Mouse (Mus musculus) hindbrain, embryonic 11.5 days (tissue): ENCODE results near the gene Urm1. TPM values are rescaled to one million over a fixed set of nuclear protein-coding genes. Genes with fewer than 3 reads are reported as not detected.
"Not testable (repeated sequence)": the region's sequence is repeated elsewhere in the genome, so short reads cannot be mapped to it uniquely, and the experiment has no call there.

Source experiments
- ATAC-seq: fragments of 200-750 bp; cut with Nextera tagmentation; 2 replicates; pipeline ENCODE4 v1.8.0; 2017; ENCODE audit warnings: mild to moderate bottlenecking, moderate TSS enrichment, moderate library complexity; ENCODE audit not compliant: low FRiP score
- DNase-seq: peaks from one replicate; pipeline ENCODE4 v3.0.0-alpha.2; 2015; ENCODE audit warnings: low spot score
- H3K27ac ChIP-seq: fragments of 300-500 bp; sonication (generic); 2 replicates; pipeline ENCODE4 v1.5.1; 2014; ENCODE audit warnings: mild to moderate bottlenecking, low read depth, low read length
- H3K27me3 ChIP-seq: fragments of 300-500 bp; sonication (generic); 2 replicates; pipeline ENCODE4 v1.6.1; 2014; ENCODE audit warnings: mild to moderate bottlenecking, low read length, moderate library complexity, mixed read lengths; ENCODE audit not compliant: control insufficient read depth, insufficient read depth
- H3K36me3 ChIP-seq: fragments of 300-500 bp; sonication (generic); 2 replicates; pipeline ENCODE4 v1.6.1; 2014; ENCODE audit warnings: mild to moderate bottlenecking, low read length, moderate library complexity, mixed read lengths; ENCODE audit not compliant: control insufficient read depth, insufficient read depth
- H3K4me1 ChIP-seq: fragments of 300-500 bp; sonication (generic); replicated peaks from 2 replicates; pipeline ENCODE4 v1.6.1; 2014; ENCODE audit warnings: low read length, mixed read lengths; ENCODE audit not compliant: control insufficient read depth, insufficient read depth
- H3K4me2 ChIP-seq: fragments of 300-500 bp; sonication (generic); replicated peaks from 2 replicates; pipeline ENCODE4 v1.6.1; 2014; ENCODE audit warnings: mild to moderate bottlenecking, low read depth, low read length
- H3K4me3 ChIP-seq: fragments of 300-500 bp; sonication (generic); 2 replicates; pipeline ENCODE4 v1.5.1; 2014; ENCODE audit warnings: low read depth, low read length
- H3K9ac ChIP-seq: fragments of 300-500 bp; sonication (generic); 2 replicates; pipeline ENCODE4 v1.6.1; 2014; ENCODE audit warnings: low read depth, low read length
- H3K9me3 ChIP-seq: fragments of 300-500 bp; sonication (generic); 2 replicates; pipeline ENCODE4 v1.6.1; 2016; ENCODE audit warnings: low read length; ENCODE audit not compliant: control insufficient read depth
- WGBS: fragments of 180-500 bp; shearing (Covaris S2); extraction: QIAGEN DNeasy Blood & Tissue Kit; methylation state at CpG from one replicate; pipeline ENCODE4 v1.1.7; 2014; 5-methylcytosine and 5-hydroxymethylcytosine counted together
- polyA plus RNA-seq: library from polyadenylated mRNA; unstranded; fragments of >200 nt; fragmentation: Nextera tagmentation; extraction: Ambion mirVana; gene quantifications from 2 replicates; pipeline ENCODE4 v1.2.1, GENCODE M21; 2014

Urm1 gene
- polyA plus RNA-seq: 17.4 and 29.0 TPM in 2 replicates

DNA sequence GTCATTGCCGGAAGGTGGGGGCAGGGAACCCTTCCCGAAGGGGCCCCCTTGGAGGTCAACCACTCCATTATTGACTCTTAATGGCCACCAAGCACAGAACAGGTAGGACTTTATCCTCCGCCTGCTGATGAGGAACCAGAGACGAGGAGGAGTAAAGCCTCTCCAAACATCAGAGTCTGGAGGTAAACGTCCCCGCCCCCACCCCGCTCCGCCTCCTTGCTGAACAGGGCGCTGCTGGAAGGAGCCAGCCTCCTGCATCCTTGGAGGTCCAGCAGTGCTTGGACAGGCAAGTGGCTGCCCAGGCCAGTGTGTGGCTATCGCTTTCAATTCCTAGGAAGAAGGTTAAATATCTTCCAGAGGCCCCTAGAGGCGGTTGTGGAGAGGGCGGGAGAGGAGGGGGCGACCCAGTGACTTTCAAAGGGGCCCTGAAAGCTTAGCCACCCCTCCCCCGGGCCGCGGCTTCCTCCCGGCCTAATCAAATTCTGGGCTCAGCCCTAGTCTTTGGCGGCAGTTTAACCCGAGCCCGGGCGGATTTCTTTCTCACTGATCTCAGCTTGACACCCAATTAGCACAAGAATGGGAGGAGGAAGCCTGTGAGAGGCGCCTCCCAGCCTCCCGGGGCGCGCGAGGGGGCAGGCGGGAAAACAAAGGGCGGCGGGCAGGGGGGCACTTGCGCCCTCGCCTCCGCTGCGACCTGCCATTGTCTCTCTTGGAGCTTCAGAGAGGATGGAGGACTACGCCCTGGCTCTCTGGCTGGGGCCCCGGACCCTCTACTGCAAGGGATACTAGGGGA is at the start of gene Urm1:
Urm1 (plus strand) TSS at position 51 of the 793 bp plus-strand sequence.
- Histone ChIP-seq H3K9ac (peak within 1 kb of the TSS; percentile 60), H3K36me3 (no peaks in the 10 kb centered on the region), H3K9me3 (no peaks in the 10 kb centered on the region), H3K4me2 (peak within 1 kb of the TSS; percentile 52), H3K27me3 (no peaks in the 10 kb centered on the region), H3K27ac (peak within 1 kb of the TSS; percentile 98), H3K4me3 (peak within 1 kb of the TSS; percentile 28), H3K4me1 (peaks cover 14% of the 10 kb centered on the region; the same call in 1 of the 2 replicates)
- DNase-seq (peak; percentile 91), ATAC-seq (peak; percentile 89)
- under 1% methylated on average over 33 of the region's 35 CpGs for WGBS

DNA sequence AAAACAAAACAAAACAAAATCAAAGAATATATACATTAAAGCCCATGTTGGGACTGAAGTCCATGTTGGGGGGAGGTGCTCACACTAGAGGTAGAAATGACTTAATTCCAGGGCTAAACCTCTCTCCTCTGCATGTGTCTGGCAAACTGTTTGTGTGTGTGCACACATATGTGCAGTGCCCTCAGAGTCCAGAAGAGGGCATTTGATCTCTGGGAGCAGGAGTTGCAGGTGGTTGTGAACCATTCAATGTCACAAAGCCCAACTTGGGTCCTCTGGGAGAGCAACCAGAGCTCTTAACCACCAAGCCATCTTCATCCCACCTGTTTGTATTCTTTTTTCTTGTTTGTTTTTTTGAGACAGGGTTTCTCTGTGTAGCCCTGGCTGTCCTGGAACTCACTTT is 49.7 kb upstream of the Urm1 start:
- Histone ChIP-seq H3K9me3 (no peaks in the 10 kb centered on the region), H3K4me2 (no peak overlapping the region), H3K9ac (no peak overlapping the region), H3K4me3 (no peak overlapping the region), H3K27me3 (no peaks in the 10 kb centered on the region), H3K27ac (no peak overlapping the region), H3K36me3 (no peaks in the 10 kb centered on the region), H3K4me1 (no peaks in the 10 kb centered on the region)
- DNase-seq (no peak), ATAC-seq (no peak)

DNA sequence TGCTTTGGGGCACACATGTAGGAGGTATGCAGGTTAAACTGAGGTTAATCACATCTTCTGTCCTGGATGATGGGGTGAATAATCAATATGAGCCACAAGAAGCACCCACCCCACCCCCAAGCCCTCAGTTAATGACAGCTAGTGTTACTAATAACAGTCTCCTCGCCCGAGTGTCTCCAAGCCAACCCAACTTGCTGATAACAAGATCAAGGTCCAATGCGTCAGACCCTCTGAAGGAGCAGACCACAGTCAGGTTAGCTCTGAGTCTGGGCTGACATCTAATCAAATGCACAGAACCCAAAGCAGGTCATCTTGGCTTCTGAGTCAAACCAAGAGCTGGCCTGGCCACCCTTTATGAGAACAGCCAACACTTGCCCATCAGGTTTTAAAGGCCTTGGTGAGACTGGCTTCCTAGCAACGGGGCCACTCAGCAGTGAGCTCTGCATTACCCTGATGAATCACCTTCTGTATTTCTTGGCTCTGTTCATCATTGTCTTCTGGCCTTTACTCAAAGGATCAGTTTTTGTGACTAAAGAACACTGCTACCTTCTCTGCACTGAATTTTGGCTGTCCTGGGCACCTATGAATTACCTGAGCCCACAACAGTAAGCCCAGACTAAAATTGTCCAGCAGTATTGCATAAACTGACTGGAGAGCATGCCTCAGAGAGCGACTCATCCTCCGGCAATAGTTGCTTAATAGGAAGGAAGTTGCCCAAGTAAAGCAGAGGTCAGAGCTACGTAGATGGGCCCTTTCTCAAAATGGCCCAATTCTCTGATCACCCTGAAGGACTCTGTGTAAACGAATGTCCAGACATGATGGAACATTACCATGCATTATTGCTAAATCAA is 48.0 kb upstream of the Urm1 start:
- Histone ChIP-seq H3K36me3 (no peaks in the 10 kb centered on the region), H3K9ac (no peak overlapping the region), H3K27me3 (no peaks in the 10 kb centered on the region), H3K4me3 (no peak overlapping the region), H3K4me1 (no peaks in the 10 kb centered on the region), H3K27ac (no peak overlapping the region), H3K4me2 (no peak overlapping the region), H3K9me3 (no peaks in the 10 kb centered on the region)
- no peak for ATAC-seq
- 90% methylated on average over 8 of the region's 8 CpGs for WGBS
- DNase-seq: no peak

DNA sequence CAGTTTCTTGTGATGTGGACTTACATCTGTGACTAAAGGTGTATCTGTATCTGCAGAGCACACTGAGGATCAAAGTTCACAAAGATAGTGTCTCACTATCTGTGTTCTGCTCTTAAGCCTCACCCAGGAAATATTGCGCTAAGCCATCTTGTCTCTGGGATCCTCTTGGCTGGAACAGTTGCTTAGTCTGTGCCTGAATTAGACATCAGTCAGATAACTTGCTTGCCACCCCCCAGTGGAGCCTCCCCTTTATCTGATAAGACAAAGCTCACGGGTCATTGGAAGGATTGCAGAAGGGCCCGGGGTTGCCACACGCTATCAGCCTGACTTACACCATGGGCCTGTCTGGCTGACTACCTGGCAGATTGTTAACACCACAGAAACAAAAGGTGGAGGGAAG is 46.6 kb upstream of the Urm1 start:
- no peak for ATAC-seq
- Histone ChIP-seq H3K9ac (no peak overlapping the region), H3K27ac (no peak overlapping the region), H3K27me3 (no peaks in the 10 kb centered on the region), H3K9me3 (no peaks in the 10 kb centered on the region), H3K4me2 (no peak overlapping the region), H3K4me1 (no peaks in the 10 kb centered on the region), H3K4me3 (no peak overlapping the region), H3K36me3 (peaks cover 6% of the 10 kb centered on the region)
- DNase-seq: no peak
- WGBS: 91% methylated on average over 4 of the region's 4 CpGs

DNA sequence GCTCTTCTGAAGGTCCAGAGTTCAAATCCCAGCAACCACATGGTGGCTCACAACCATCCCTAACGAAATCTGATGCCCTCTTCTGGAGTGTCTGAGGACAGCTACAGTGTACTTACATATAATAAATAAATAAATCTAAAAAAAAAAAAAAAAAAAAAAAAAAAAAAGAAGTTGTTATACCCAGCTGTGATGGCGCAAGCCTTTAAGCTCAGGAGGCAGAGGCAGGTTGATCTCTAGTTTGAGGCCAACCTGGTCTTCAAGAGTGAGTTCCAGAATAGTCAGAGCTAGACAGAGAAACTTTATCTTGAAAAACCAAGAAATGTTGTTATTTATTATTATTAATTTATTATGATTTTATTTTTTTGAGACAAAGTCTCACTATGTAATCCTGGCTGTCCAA is 38.6 kb upstream of the Urm1 start:
- WGBS: 94% methylated on average over 2 of the region's 2 CpGs
- H3K4me2 ChIP-seq, ATAC-seq, H3K4me3 ChIP-seq, H3K9ac ChIP-seq, H3K27ac ChIP-seq, DNase-seq, H3K4me1 ChIP-seq, H3K27me3 ChIP-seq, H3K9me3 ChIP-seq: not testable (repeated sequence)
- H3K36me3 ChIP-seq: peaks cover 40% of the 10 kb centered on the region

DNA sequence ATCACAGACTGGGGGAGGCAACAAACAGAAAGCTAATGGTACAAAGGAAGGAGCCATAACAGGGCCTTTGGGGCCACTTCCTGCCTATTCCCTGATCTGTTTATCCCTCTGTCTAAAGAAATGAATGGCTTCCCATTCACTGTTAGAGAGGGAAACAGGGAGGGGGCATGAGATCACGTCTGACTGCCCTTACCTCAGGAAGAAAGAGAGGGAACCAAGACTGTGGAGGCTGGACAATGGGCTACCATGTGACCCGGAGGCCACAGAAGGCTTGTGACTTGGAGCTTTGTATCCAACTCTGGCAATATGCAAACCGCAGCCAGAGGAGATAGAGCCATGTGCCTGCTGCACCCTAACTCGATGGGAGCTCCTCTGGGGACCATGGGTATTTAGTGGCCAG is 35.6 kb upstream of the Urm1 start:
- H3K4me3 ChIP-seq: no peak overlapping the region

DNA sequence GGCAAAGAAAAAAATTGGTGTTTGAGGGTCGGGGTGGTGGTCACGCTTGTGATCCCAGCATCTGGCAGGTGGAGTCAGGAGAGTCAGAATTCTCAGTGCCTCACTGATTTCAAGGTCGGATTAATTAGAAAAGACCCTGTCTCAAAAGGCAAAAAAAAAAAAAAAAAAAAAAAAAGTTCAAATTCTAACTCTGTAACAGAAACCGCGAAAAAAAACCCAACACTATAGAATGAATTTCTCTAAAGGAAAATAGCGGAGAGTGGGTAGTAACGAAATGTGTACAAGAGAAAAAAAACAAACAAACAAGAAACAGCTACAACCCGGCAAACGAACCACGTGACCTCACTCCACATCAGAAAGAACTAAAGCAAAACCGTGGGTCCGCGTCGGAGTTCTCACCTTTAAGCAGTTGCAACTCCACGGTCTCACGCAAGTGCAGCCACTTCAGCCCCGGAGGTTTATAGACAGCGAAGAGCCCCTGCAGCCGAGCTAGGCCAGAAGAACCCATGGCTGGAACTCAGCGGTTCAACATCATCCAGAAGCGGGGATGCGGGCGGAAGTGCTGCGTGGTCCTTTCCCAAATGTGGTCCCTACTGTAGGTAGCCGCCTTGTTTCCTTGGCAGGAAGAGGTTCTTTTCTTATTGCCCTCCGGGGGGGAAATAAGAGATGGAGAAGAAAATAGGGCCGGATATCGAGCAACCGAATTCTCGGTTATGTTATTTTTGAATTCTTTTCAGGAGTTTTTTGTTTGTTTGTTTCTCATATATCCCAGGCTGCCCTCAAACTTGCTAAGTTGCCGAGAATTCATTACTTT is 32.6 kb upstream of the Urm1 start, which contains the start of gene Coq4:
Coq4 (plus strand) TSS at position 390 of the 814 bp plus-strand sequence.
- Histone ChIP-seq H3K27ac (no peak within 1 kb of the TSS), H3K9ac (peak within 1 kb of the TSS; percentile 80), H3K36me3 (peaks cover 19% of the 10 kb centered on the region), H3K4me1 (0 out of 2 replicates have a peak, but pooled peaks cover 2% of the 10 kb centered on the region), H3K27me3 (no peaks in the 10 kb centered on the region), H3K4me3 (peak within 1 kb of the TSS; percentile 65), H3K4me2 (peak within 1 kb of the TSS; percentile 79), H3K9me3 (no peaks in the 10 kb centered on the region)
- ATAC-seq (peak; percentile 76), DNase-seq (peak; percentile 97)
- WGBS: 2% methylated on average over 31 of the region's 31 CpGs

More for the DNA sequence above, 35.6 kb upstream of the Urm1 start:
- 66% methylated on average over 4 of the region's 4 CpGs for WGBS
- DNase-seq (no peak), ATAC-seq (no peak)
- peaks cover 29% of the 10 kb centered on the region for H3K36me3 ChIP-seq
- 0 out of 2 replicates have a peak, but pooled peaks cover 2% of the 10 kb centered on the region for H3K4me1 ChIP-seq
- H3K9ac ChIP-seq: no peak overlapping the region
- H3K27me3 ChIP-seq: no peaks in the 10 kb centered on the region
- H3K27ac ChIP-seq: no peak overlapping the region
- no peaks in the 10 kb centered on the region for H3K9me3 ChIP-seq
- no peak overlapping the region for H3K4me2 ChIP-seq
